Mouse (Mus musculus): ENCODE measurements around the gene Sumo3.

DNA sequence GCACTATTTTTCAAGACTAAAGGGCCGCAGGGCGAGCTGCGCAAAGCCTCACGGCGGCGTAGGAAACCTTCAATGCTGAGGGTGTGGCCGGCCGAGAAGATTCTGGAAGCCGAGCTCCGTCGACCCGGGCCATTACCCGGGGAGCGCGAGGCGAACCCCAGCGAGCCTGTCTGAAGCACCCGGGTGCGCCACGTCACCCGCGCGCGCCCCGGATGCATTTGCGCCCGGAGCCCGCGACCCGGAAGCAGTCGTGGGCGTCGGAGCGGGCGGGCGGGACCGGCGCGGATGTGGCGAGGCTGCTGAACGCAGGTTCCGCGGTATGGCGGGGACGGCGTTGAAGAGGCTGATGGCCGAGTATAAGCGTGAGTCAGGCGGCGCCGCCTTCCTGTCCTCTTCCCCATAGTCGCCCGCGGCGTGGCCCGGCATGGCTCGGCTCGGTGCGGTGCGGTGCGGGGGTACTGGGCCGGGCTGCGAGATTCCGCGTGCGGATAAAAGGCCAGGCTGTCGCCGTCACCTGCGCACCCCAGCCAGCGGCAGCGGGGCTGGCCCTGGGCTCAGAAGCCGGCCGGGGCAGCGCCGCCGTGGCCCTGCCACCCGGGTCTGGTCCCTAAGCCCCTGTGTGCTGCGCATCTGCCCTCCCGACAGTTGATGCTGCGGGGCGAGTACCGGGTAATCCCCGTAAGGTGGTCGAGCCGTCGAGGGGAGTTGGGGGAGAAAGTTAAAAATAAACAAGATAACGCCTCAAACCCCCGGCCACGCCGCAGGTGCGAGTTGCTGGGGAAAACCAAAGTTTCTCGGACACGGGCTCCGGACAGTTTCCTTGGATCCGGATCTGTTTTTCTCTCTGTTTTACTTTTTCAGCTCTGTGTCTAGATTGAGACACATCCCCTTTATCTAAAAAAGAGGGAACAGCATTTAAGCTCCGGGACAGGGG is 16.4 kb downstream of the Sumo3 start, which contains the start of gene Ube2g2:
- TF ChIP-seq GATA1 (IDR thresholded peaks at IDR 0.05; ENCODE audit: low read length) (no peak), TAL1 (IDR thresholded peaks at IDR 0.05; ENCODE audit: low read length) (no peak)

Data from erythroblast, embryonic 14.5 days (primary cell).